Mouse (Mus musculus): ENCODE data around the gene Adat1. TPM values are rescaled to one million over a fixed set of nuclear protein-coding genes. Genes with fewer than 3 reads are reported as not detected.
A peak's percentile ranks its signal among the peaks of the same experiment; 100 is the strongest.
"Not testable (repeated sequence)": the region's sequence is repeated elsewhere in the genome, so short reads cannot be mapped to it uniquely, and the experiment has no call there.

Gene Adat1
- polyA plus RNA-seq, 2 experiments, result 2.4 to 3.4 TPM

DNA sequence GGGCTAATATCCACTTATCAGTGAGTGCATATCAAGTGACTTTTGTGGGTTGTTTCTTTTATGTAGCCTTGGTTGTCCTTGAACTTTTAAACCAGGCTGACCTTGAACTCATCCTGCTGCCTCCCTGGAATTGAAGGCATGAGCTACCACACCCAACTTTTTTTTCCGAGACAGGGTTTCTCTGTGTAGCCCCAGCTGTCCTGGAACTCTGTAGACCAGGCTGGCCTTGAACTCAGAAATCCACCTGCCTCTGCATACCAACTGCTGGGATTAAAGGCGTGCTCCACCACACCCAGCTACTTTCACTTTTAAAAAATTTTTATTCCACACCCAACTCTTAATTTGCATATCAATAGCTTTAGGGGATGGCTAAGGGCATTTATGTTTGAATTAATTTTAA is 48.6 kb downstream of the Adat1 start:
- H3K27ac ChIP-seq, result no peak overlapping the region
- no peak overlapping the region for H3K4me2 ChIP-seq (ENCODE audit: low read depth)
- H3K36me3 ChIP-seq (replicated peaks; ENCODE audit: control insufficient read depth, insufficient read depth, low read depth), result peaks cover 40% of the 10 kb centered on the region
- H3K9ac ChIP-seq (replicated peaks), result no peak overlapping the region
- no peaks in the 10 kb centered on the region for H3K27me3 ChIP-seq (ENCODE audit: control insufficient read depth, insufficient read depth, low read length)
- no peak for TF ChIP-seq EP300 (IDR thresholded peaks at IDR 0.05; ENCODE audit: low read depth)
- TF ChIP-seq CTCF (IDR thresholded peaks at IDR 0.05; ENCODE audit: low read depth), result no peak
- no peak for ATAC-seq (ENCODE audit: insufficient read depth)
- DNase-seq (ENCODE audit: low read depth in 3 of 3, low spot score in 3 of 3), result no peak
- no peak overlapping the region for H3K4me3 ChIP-seq (ENCODE audit: insufficient read depth in 1 of 2, low read depth in 2 of 2, low read length in 2 of 2)
- WGBS (ENCODE audit: insufficient replicate concordance), result 68% methylated on average over 2 of the region's 2 CpGs
- no peaks in the 10 kb centered on the region for H3K9me3 ChIP-seq (ENCODE audit: control insufficient read depth, low read length)
- peaks cover 16 to 21% of the 10 kb centered on the region in 2 experiments for H3K4me1 ChIP-seq (replicated peaks; ENCODE audit: control insufficient read depth in 2 of 2, insufficient read depth in 2 of 2, low read length in 1 of 2)

DNA sequence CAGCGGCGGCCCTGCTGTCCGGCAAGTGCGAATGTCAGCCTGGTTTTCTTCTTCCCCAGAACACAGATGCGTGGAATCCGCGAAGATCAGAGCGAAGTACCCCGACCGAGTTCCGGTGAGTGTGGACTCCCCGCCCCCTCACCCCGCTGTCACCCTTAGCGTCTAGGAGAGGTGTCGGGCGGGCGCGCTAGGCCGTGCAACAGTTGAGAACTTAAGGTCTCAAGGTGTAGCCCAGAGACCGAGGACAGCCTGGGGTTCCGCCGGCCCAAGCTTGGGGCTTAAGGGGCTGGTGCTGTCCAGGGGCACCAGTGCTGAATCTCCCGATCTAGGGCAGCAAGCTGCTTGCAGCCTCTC is 51.0 kb downstream of the Adat1 start:
- ATAC-seq (ENCODE audit: insufficient read depth) (peak; percentile 15), DNase-seq (ENCODE audit: low read depth in 3 of 3, low spot score in 3 of 3) (peak in 2 of 3 experiments; percentile 44 to 59)
- peaks cover 16 to 22% of the 10 kb centered on the region in 2 experiments for H3K4me1 ChIP-seq (replicated peaks; ENCODE audit: control insufficient read depth in 2 of 2, insufficient read depth in 2 of 2, low read length in 1 of 2)
- H3K9me3 ChIP-seq (ENCODE audit: control insufficient read depth, low read length), result no peaks in the 10 kb centered on the region
- peaks cover 33% of the 10 kb centered on the region for H3K36me3 ChIP-seq (replicated peaks; ENCODE audit: control insufficient read depth, insufficient read depth, low read depth)
- peak overlapping the region; percentile 95 for H3K27ac ChIP-seq
- under 1% methylated on average over 23 of the region's 23 CpGs for WGBS (ENCODE audit: insufficient replicate concordance)
- no peaks in the 10 kb centered on the region for H3K27me3 ChIP-seq (ENCODE audit: control insufficient read depth, insufficient read depth, low read length)
- H3K9ac ChIP-seq (replicated peaks), result peak overlapping the region; percentile 95
- no peak for TF ChIP-seq EP300 (IDR thresholded peaks at IDR 0.05; ENCODE audit: low read depth)
- no peak for TF ChIP-seq CTCF (IDR thresholded peaks at IDR 0.05; ENCODE audit: low read depth)
- peak overlapping the region; percentile 95 for H3K4me2 ChIP-seq (ENCODE audit: low read depth)
- H3K4me3 ChIP-seq (ENCODE audit: insufficient read depth in 1 of 2, low read depth in 2 of 2, low read length in 2 of 2), result peak overlapping the region; percentile 83

DNA sequence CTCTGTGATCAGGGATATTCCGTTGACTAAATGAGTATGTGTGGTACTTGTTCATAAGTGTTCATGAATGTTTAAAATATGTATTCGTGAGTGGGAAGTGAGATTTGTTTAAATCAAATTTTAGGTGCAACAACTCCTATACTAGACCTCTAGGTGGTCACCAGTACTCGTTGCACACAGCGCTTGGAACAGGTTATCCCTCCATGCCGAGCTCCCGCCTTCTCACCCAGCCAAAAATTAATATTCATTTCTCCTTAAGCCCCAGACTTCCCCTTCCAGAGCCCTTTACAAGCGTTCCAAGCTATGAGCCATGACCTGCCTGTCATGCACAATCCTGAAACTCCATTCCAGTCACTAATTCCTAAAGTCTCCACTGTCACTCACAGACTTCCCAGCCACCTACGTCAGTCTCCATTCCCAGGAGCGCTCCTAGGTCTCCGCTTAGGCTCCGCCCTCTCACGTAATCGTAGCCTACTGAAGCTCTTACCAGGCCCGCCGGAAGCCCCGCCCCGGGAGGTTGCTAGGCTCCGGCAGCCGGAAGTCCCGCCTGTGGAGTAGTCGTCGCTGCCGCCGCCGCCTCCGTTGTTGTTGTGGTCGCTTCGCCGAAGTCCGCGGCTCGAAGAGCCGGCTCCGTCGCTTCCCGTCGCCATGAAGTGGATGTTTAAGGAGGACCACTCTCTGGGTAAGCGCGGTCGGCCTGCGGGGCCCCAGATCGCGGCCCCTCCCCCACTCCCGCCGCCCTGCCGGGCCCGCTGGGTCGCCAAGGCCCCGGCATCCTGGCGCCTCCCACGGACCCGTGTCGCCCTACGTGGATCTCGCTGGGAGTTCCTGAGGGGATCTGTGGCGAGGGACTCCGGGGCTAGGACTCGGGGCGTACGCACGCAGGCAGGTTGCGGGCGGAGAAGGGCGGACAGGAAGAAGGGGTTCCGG is 51.7 kb downstream of the Adat1 start, which contains the start of gene Gabarapl2:
Gene Gabarapl2, plus strand, starts transcription at position 533 of the 930 bp plus-strand sequence.
- peak within 1 kb of the TSS; percentile 95 for H3K27ac ChIP-seq
- H3K4me2 ChIP-seq (ENCODE audit: low read depth), result peak within 1 kb of the TSS; percentile 95
- ATAC-seq (ENCODE audit: insufficient read depth) (peak; percentile 89), DNase-seq (ENCODE audit: low read depth in 3 of 3, low spot score in 3 of 3) (peak; percentile 94 to 95 (median 94))
- H3K9me3 ChIP-seq (ENCODE audit: control insufficient read depth, low read length), result no peaks in the 10 kb centered on the region
- TF ChIP-seq EP300 (IDR thresholded peaks at IDR 0.05; ENCODE audit: low read depth), result no peak
- TF ChIP-seq CTCF (IDR thresholded peaks at IDR 0.05; ENCODE audit: low read depth), result peak; percentile 2; the same call in 1 of the 2 replicates
- H3K36me3 ChIP-seq (replicated peaks; ENCODE audit: control insufficient read depth, insufficient read depth, low read depth), result peaks cover 27% of the 10 kb centered on the region
- peak within 1 kb of the TSS; percentile 95 for H3K9ac ChIP-seq (replicated peaks)
- WGBS (ENCODE audit: insufficient replicate concordance), result under 1% methylated on average over 65 of the region's 65 CpGs
- H3K27me3 ChIP-seq (ENCODE audit: control insufficient read depth, insufficient read depth, low read length), result no peaks in the 10 kb centered on the region
- H3K4me1 ChIP-seq (replicated peaks; ENCODE audit: control insufficient read depth in 2 of 2, insufficient read depth in 2 of 2, low read length in 1 of 2), result peaks cover 16 to 22% of the 10 kb centered on the region in 2 experiments
- peak within 1 kb of the TSS; percentile 83 for H3K4me3 ChIP-seq (ENCODE audit: insufficient read depth in 1 of 2, low read depth in 2 of 2, low read length in 2 of 2)

DNA sequence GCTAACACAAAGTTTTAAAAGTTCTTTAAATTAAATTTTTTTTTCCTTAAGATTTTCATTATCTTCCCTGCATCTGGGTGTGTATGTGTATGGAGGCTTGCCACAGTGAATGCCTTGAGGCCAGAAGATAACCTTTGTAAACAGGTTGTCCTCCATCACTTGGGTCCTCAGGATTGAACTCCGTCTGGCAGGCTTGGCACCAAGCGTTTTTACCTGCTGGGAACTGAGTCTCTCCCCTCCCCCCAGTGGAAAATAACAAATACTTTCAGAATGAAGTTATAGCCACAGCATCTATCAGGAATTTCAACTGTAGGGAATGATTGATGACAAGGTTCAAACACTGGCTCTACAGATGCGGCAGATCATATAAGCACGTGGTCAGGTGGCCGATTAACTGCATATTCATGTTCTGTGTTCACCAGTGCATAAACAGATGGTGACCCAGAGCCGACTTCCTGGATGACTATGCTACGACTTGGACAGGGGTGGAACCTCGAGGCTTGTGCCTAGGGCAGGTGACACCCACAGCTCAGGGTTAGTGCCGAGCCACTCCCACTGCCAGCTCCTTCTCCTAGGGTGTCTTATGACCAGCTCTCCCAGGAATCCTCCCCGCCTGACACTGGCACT is 52.5 kb downstream of the Adat1 start:
- peak overlapping the region; percentile 95 for H3K4me2 ChIP-seq (ENCODE audit: low read depth)
- TF ChIP-seq EP300 (IDR thresholded peaks at IDR 0.05; ENCODE audit: low read depth), result no peak
- TF ChIP-seq CTCF (IDR thresholded peaks at IDR 0.05; ENCODE audit: low read depth), result no peak
- H3K36me3 ChIP-seq (replicated peaks; ENCODE audit: control insufficient read depth, insufficient read depth, low read depth), result peaks cover 21% of the 10 kb centered on the region
- peak overlapping the region; percentile 95 for H3K9ac ChIP-seq (replicated peaks)
- no peaks in the 10 kb centered on the region for H3K9me3 ChIP-seq (ENCODE audit: control insufficient read depth, low read length)
- peaks cover 16 to 22% of the 10 kb centered on the region in 2 experiments for H3K4me1 ChIP-seq (replicated peaks; ENCODE audit: control insufficient read depth in 2 of 2, insufficient read depth in 2 of 2, low read length in 1 of 2)
- peak overlapping the region; percentile 83 for H3K4me3 ChIP-seq (ENCODE audit: insufficient read depth in 1 of 2, low read depth in 2 of 2, low read length in 2 of 2)
- no peaks in the 10 kb centered on the region for H3K27me3 ChIP-seq (ENCODE audit: control insufficient read depth, insufficient read depth, low read length)
- H3K27ac ChIP-seq, result peak overlapping the region; percentile 95
- WGBS (ENCODE audit: insufficient replicate concordance), result 10% methylated on average over 10 of the region's 10 CpGs
- peak; percentile 75 to 85 (median 76) for DNase-seq (ENCODE audit: low read depth in 3 of 3, low spot score in 3 of 3)
- ATAC-seq (ENCODE audit: insufficient read depth), result peak; percentile 92

DNA sequence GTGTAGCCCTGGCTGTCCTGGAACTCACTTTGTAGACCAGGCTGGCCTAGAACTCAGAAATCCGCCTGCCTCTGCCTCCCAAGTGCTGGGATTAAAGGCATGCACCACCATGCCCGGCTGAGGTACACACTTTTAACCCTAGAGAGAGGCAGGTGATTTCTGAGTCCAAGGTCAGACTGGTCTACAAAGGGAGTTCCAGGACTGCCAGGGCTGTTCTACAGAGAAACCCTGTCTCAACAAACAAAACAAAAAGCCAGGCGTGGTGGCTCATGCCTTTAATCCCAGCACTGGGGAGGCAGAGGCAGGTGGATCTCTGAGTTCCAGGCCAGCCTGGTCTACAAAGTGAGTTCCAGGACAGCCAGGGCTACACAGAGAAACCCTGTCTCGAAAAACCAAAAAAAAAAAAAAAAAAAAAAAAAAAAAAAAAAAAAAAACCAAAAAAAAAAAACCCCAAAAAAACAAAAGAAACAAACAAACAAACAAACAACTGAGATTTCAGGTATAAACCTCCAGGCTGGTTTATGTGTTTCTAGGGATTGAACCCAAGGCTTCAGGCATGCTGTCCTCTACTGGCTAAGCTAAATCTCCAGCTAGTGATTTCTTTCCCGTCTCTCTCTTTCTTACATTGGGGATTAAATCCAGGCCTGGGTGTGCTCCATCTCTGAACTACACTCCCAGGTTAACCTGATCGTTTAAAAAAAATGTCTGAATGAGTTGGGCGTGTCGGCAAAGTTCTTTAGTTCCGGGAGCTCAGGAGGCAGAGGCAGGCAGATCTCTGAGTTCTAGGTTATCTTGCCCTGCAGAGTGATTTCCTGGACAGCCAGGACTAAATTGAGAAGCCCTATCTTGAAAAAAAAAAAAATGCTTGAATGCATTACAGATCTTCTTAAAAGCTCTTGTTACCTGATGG is 53.8 kb downstream of the Adat1 start:
- not testable (repeated sequence) for H3K9me3 ChIP-seq (ENCODE audit: control insufficient read depth, low read length); H3K27me3 ChIP-seq (ENCODE audit: control insufficient read depth, insufficient read depth, low read length); ATAC-seq (ENCODE audit: insufficient read depth); H3K4me3 ChIP-seq (ENCODE audit: insufficient read depth in 1 of 2, low read depth in 2 of 2, low read length in 2 of 2); DNase-seq (ENCODE audit: low read depth in 3 of 3, low spot score in 3 of 3); H3K4me2 ChIP-seq (ENCODE audit: low read depth); H3K9ac ChIP-seq (replicated peaks)
- Histone ChIP-seq H3K4me1 (replicated peaks; ENCODE audit: control insufficient read depth in 2 of 2, insufficient read depth in 2 of 2, low read length in 1 of 2) (peaks cover 22% of the 10 kb centered on the region in 2 experiments), H3K36me3 (replicated peaks; ENCODE audit: control insufficient read depth, insufficient read depth, low read depth) (peaks cover 11% of the 10 kb centered on the region), H3K27ac (peak overlapping the region; percentile 95)
- 68% methylated on average over 8 of the region's 9 CpGs for WGBS (ENCODE audit: insufficient replicate concordance)
